Mouse (Mus musculus): ENCODE results near the gene Mgam. TPM values are rescaled to one million over a fixed set of nuclear protein-coding genes. Genes with fewer than 3 reads are reported as not detected.

Mgam gene
- polyA plus RNA-seq, 1 experiment from 2014 or later, result 0.29 TPM

- no peaks in the 10 kb centered on the region for H3K36me3 ChIP-seq (ENCODE audit: control insufficient read depth, insufficient read depth, low read length)
- WGBS, result 82% methylated on average over 4 of the region's 4 CpGs
- no peak for ATAC-seq (ENCODE audit: low read depth)
- H3K27ac ChIP-seq (ENCODE audit: low read length), result no peak overlapping the region
- H3K9ac ChIP-seq (ENCODE audit: low read length), result no peak overlapping the region
- H3K27me3 ChIP-seq (ENCODE audit: control insufficient read depth, insufficient read depth, low read depth, low read length), result no peaks in the 10 kb centered on the region
- H3K4me2 ChIP-seq (ENCODE audit: low read depth, low read length), result no peak overlapping the region
- no peak overlapping the region for H3K4me3 ChIP-seq (ENCODE audit: low read length)
- H3K9me3 ChIP-seq (ENCODE audit: control insufficient read depth, low read length), result no peaks in the 10 kb centered on the region
- no peaks in the 10 kb centered on the region for H3K4me1 ChIP-seq (replicated peaks; ENCODE audit: control insufficient read depth, insufficient read depth, low read length)
These were observed 149.8 kb downstream of the Mgam start for GRCm38 (mm10) chr6:40778458-40778857.

- H3K36me3 ChIP-seq (ENCODE audit: control insufficient read depth, insufficient read depth, low read length), result no peaks in the 10 kb centered on the region
- H3K9me3 ChIP-seq (ENCODE audit: control insufficient read depth, low read length), result no peaks in the 10 kb centered on the region
- no peak overlapping the region for H3K4me3 ChIP-seq (ENCODE audit: low read length)
- H3K9ac ChIP-seq (ENCODE audit: low read length), result no peak overlapping the region
- 58% methylated on average over 1 of the region's 1 CpGs for WGBS
- H3K4me2 ChIP-seq (ENCODE audit: low read depth, low read length), result no peak overlapping the region
- no peak for ATAC-seq (ENCODE audit: low read depth)
- H3K27ac ChIP-seq (ENCODE audit: low read length), result no peak overlapping the region
- no peaks in the 10 kb centered on the region for H3K27me3 ChIP-seq (ENCODE audit: control insufficient read depth, insufficient read depth, low read depth, low read length)
- H3K4me1 ChIP-seq (replicated peaks; ENCODE audit: control insufficient read depth, insufficient read depth, low read length), result no peaks in the 10 kb centered on the region
These were observed 155.0 kb downstream of the Mgam start for GRCm38 (mm10) chr6:40783637-40784036.

GRCm38 (mm10) chr6:40784378-40784777 is 155.7 kb downstream of the Mgam start:
- H3K4me2 ChIP-seq (ENCODE audit: low read depth, low read length), result no peak overlapping the region

GRCm38 (mm10) chr6:40795077-40795812 is 166.6 kb downstream of the Mgam start:
- Histone ChIP-seq H3K9ac (ENCODE audit: low read length) (no peak overlapping the region), H3K27me3 (ENCODE audit: control insufficient read depth, insufficient read depth, low read depth, low read length) (no peaks in the 10 kb centered on the region), H3K36me3 (ENCODE audit: control insufficient read depth, insufficient read depth, low read length) (no peaks in the 10 kb centered on the region), H3K4me3 (ENCODE audit: low read length) (no peak overlapping the region), H3K4me1 (replicated peaks; ENCODE audit: control insufficient read depth, insufficient read depth, low read length) (no peaks in the 10 kb centered on the region), H3K4me2 (ENCODE audit: low read depth, low read length) (no peak overlapping the region), H3K9me3 (ENCODE audit: control insufficient read depth, low read length) (no peaks in the 10 kb centered on the region), H3K27ac (ENCODE audit: low read length) (no peak overlapping the region)
- no peak for ATAC-seq (ENCODE audit: low read depth)
- 53% methylated on average over 4 of the region's 4 CpGs for WGBS

More at GRCm38 (mm10) chr6:40784378-40784777, 155.7 kb downstream of the Mgam start:
- Histone ChIP-seq H3K27me3 (ENCODE audit: control insufficient read depth, insufficient read depth, low read depth, low read length) (no peaks in the 10 kb centered on the region), H3K27ac (ENCODE audit: low read length) (no peak overlapping the region), H3K9ac (ENCODE audit: low read length) (no peak overlapping the region), H3K36me3 (ENCODE audit: control insufficient read depth, insufficient read depth, low read length) (no peaks in the 10 kb centered on the region), H3K9me3 (ENCODE audit: control insufficient read depth, low read length) (no peaks in the 10 kb centered on the region), H3K4me1 (replicated peaks; ENCODE audit: control insufficient read depth, insufficient read depth, low read length) (no peaks in the 10 kb centered on the region), H3K4me3 (ENCODE audit: low read length) (no peak overlapping the region)
- ATAC-seq (ENCODE audit: low read depth), result no peak
- WGBS, result 79% methylated on average over 3 of the region's 3 CpGs

GRCm38 (mm10) chr6:40818237-40818902 is 189.7 kb downstream of the Mgam start:
- no peak overlapping the region for H3K27ac ChIP-seq (ENCODE audit: low read length)
- H3K4me3 ChIP-seq (ENCODE audit: low read length), result no peak overlapping the region
- H3K27me3 ChIP-seq (ENCODE audit: control insufficient read depth, insufficient read depth, low read depth, low read length), result no peaks in the 10 kb centered on the region
- 73% methylated on average over 5 of the region's 5 CpGs for WGBS
- H3K9me3 ChIP-seq (ENCODE audit: control insufficient read depth, low read length), result no peaks in the 10 kb centered on the region
- ATAC-seq (ENCODE audit: low read depth), result no peak
- H3K36me3 ChIP-seq (ENCODE audit: control insufficient read depth, insufficient read depth, low read length), result no peaks in the 10 kb centered on the region
- no peaks in the 10 kb centered on the region for H3K4me1 ChIP-seq (replicated peaks; ENCODE audit: control insufficient read depth, insufficient read depth, low read length)
- no peak overlapping the region for H3K4me2 ChIP-seq (ENCODE audit: low read depth, low read length)
- H3K9ac ChIP-seq (ENCODE audit: low read length), result no peak overlapping the region

Other genes starting within 250 kb of the Mgam start
- 8.6 and 9.6 TPM in 2 replicates for gene E330009J07Rik, start 192.7 kb upstream of the Mgam start, polyA plus RNA-seq (2015; fragmentation: Nextera tagmentation; extraction: Ambion mirVana)
- 0.08 TPM in 1 of 2 replicates, not detected in the other for gene Wee2, start 189.7 kb upstream of the Mgam start, polyA plus RNA-seq (2015; fragmentation: Nextera tagmentation; extraction: Ambion mirVana)
- gene Ssbp1, start 157.5 kb upstream of the Mgam start, polyA plus RNA-seq (2015; fragmentation: Nextera tagmentation; extraction: Ambion mirVana), result 130 and 142 TPM in 2 replicates
- gene Tas2r137, start 137.6 kb upstream of the Mgam start, polyA plus RNA-seq (2015; fragmentation: Nextera tagmentation; extraction: Ambion mirVana), result not detected in 2 replicates
- not detected in 2 replicates for gene Tas2r108, start 135.3 kb upstream of the Mgam start, polyA plus RNA-seq (2015; fragmentation: Nextera tagmentation; extraction: Ambion mirVana)
- not detected in 2 replicates for gene Prss37, start 109.3 kb upstream of the Mgam start, polyA plus RNA-seq (2015; fragmentation: Nextera tagmentation; extraction: Ambion mirVana)
- gene Olfr461, start 73.8 kb upstream of the Mgam start, polyA plus RNA-seq (2015; fragmentation: Nextera tagmentation; extraction: Ambion mirVana), result not detected in 2 replicates
- not detected in 2 replicates for gene Olfr460, start 59.3 kb upstream of the Mgam start, polyA plus RNA-seq (2015; fragmentation: Nextera tagmentation; extraction: Ambion mirVana)
- gene Clec5a, start 43.0 kb upstream of the Mgam start, polyA plus RNA-seq (2015; fragmentation: Nextera tagmentation; extraction: Ambion mirVana), result 1.6 and 1.9 TPM in 2 replicates
- not detected in 2 replicates for gene Tas2r138, start 15.5 kb upstream of the Mgam start, polyA plus RNA-seq (2015; fragmentation: Nextera tagmentation; extraction: Ambion mirVana)